Mouse (Mus musculus) kidney, adult 2 months (tissue): Measurements from ENCODE around the gene Gm14434. TPM values are rescaled to one million over a fixed set of nuclear protein-coding genes. Genes with fewer than 3 reads are reported as not detected.
"Not testable (repeated sequence)": the region's sequence is repeated elsewhere in the genome, so short reads cannot be mapped to it uniquely, and the experiment has no call there.

Experiments used
- DNase-seq: peaks from one replicate; pipeline ENCODE4 v3.0.0; 2021
- H3K27ac ChIP-seq: fragments of 200-500 bp; 2 replicates; pipeline ENCODE4 v1.5.1; 2012; ENCODE audit warnings: low read depth, low read length, control low read depth, inconsistent platforms; ENCODE audit not compliant: insufficient read depth
- H3K27me3 ChIP-seq: fragments of 200-500 bp; replicated peaks from 2 replicates; pipeline ENCODE4 v1.6.1; 2012; ENCODE audit warnings: mild to moderate bottlenecking, moderate library complexity, low read length, inconsistent platforms; ENCODE audit not compliant: control insufficient read depth, insufficient read depth
- H3K36me3 ChIP-seq: fragments of 200-500 bp; 2 replicates; pipeline ENCODE4 v1.6.1; 2012; ENCODE audit warnings: mild to moderate bottlenecking, moderate library complexity, low read length, inconsistent platforms; ENCODE audit not compliant: control insufficient read depth, insufficient read depth
- H3K4me1 ChIP-seq: fragments of 200-500 bp; 2 replicates; pipeline ENCODE4 v1.6.1; 2011; ENCODE audit warnings: low read length; ENCODE audit not compliant: control insufficient read depth, insufficient read depth
- H3K4me3 ChIP-seq: fragments of 200-500 bp; 2 replicates; pipeline ENCODE4 v1.5.1; 2011; ENCODE audit warnings: mild to moderate bottlenecking, low read depth, low read length, control low read depth; ENCODE audit not compliant: insufficient read depth
- WGBS: fragments of 180-500 bp; shearing (Covaris S2); methylation state at CpG from one replicate; pipeline ENCODE4 v1.1.7; 2018; 5-methylcytosine and 5-hydroxymethylcytosine counted together
- polyA plus RNA-seq: library from polyadenylated mRNA; depleted of rRNA; stranded (reverse); fragments of >200 nt; gene quantifications from 2 replicates; pipeline ENCODE4 v1.2.3, GENCODE M21; 2012; rRNA removed

The Gm14434 gene
- polyA plus RNA-seq = 1.5 and 3.3 TPM in 2 replicates

DNA sequence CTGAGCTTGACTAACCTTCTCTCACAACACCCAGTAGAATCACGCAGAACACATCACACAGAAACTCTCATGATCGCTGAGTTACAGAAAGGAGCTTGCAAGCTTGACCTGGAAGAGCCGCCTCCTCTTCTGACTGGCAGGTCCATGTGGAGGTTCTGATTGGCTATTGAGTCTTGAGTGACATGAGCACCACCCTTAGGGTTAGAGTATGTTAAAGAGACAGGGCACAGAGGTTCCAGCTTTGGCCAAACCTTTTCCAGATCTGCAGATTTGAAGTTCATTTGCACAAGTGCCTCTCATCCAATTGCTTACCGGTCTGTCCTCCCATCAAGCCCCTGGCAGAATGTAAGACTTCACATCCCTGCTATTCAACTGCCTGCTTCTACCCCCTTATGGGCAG is at the start of gene Gm14434:
TSS of gene Gm14434 (minus strand) at position 101 of the 400 bp plus-strand sequence.
- not testable (repeated sequence) for H3K27ac ChIP-seq, H3K4me3 ChIP-seq, H3K36me3 ChIP-seq, DNase-seq, H3K4me1 ChIP-seq, H3K27me3 ChIP-seq
- WGBS = no CpG with 5 or more reads among the region's 4 CpGs

DNA sequence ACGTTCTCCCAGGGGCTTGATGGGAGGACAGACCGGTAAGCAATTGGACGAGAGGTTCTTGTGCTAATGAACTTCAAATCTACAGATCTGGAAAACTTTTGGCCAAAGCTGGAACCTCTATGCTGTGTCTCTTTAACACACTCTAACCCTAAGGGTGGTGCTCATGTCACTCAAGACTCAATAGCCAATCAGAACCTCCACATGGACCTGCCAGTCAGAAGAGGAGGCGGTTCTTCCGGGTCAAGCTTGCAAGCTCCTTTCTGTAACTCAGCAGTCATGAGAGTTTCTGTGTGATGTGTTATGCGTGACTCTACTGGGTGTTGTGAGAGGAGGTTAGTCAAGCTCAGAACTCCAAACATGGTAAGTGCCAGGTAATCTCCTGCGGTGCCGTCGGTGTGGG is 34.2 kb upstream of the Gm14434 start, which contains the start of gene Zfp967:
TSS of gene Zfp967 (plus strand) at position 301 of the 400 bp plus-strand sequence.
- not testable (repeated sequence) for H3K36me3 ChIP-seq, H3K27me3 ChIP-seq, H3K27ac ChIP-seq, H3K4me3 ChIP-seq, H3K4me1 ChIP-seq, DNase-seq
- WGBS = no CpG with 5 or more reads among the region's 9 CpGs

DNA sequence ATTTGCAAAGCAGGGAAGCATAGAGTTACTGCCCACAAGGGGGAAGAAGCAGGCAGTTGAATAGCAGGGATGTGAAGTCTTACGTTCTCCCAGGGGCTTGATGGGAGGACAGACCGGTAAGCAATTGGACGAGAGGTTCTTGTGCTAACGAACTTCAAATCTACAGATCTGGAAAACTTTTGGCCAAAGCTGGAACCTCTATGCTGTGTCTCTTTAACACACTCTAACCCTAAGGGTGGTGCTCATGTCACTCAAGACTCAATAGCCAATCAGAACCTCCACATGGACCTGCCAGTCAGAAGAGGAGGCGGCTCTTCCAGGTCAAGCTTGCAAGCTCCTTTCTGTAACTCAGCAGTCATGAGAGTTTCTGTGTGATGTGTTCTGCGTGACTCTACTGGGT is 63.3 kb downstream of the Gm14434 start, which contains the start of gene Gm14435:
TSS of gene Gm14435 (plus strand) at position 301 of the 400 bp plus-strand sequence.
- not testable (repeated sequence) for H3K4me1 ChIP-seq, H3K27ac ChIP-seq, DNase-seq, H3K27me3 ChIP-seq, H3K4me3 ChIP-seq, H3K36me3 ChIP-seq
- no CpG with 5 or more reads among the region's 6 CpGs for WGBS

Other genes with a start within 250 kb of the Gm14434 start
- not detected in 2 replicates for gene Gm11009, start 167.3 kb downstream of the Gm14434 start, polyA plus RNA-seq
- gene Gm14435, start 63.2 kb downstream of the Gm14434 start, polyA plus RNA-seq = 0.84 and 1.3 TPM in 2 replicates
- gene Zfp967, start 34.3 kb upstream of the Gm14434 start, polyA plus RNA-seq = not detected in 2 replicates
- 3.5 and 4.5 TPM in 2 replicates for gene Gm14308, start 149.6 kb upstream of the Gm14434 start, polyA plus RNA-seq
- 1.8 and 2.6 TPM in 2 replicates for gene Zfp973, start 183.7 kb upstream of the Gm14434 start, polyA plus RNA-seq
- gene Gm14305, start 221.5 kb upstream of the Gm14434 start, polyA plus RNA-seq = 1.6 and 3.8 TPM in 2 replicates